Mouse (Mus musculus): ENCODE measurements around the gene Ddx58. TPM values are rescaled to one million over a fixed set of nuclear protein-coding genes. Genes with fewer than 3 reads are reported as not detected.

Ddx58 gene
- 37.6 TPM for polyA plus RNA-seq (2014; fragmentation: Illumina TruSeq; extraction: RNeasy Lipid Tissue Mini Kit (QIAGEN cat#74804); ENCODE audit: low read depth, low replicate concordance)

DNA sequence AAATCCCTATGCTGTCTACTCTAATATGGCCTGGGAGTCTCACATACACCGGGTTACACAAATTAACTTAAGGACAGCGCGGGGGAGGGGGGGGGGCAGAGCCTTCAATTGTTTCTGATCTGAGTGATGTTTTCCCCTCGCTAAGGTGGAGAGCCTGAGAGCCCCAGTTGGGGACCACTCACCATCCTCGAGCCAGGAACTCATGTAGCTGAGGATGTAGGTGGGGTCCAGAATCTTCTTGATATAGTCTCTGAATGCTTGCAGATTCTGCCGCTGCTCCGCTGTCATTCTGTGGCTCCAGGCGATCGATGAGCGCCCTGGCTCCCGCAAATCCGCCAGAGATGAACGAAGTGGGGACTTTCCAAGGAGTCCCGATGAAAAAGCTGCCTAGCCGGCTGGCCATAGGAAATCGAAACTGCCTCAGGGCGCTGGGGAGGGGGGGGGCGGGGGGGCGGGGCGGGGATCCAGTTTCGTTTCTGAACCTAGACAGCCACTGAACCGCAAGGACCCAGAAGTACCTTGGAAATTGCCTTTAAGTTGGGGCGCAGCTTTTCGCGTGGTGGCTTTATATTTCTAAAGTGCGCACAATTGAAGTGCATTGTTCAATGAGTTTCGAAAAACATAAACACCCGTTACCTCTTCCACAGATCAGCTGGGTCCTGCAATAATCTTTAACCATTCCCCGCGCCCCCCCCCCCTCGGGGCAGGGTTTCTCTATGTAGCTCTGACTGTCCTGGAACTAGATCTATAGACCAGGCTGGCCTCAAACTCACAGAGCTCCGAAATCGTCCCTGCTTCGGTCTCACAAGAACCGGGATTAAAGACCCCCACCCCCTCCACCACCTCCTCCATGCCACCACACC is at the start of gene Ddx58:
TSS of gene Ddx58 (minus strand) at position 420 of the 863 bp plus-strand sequence.

DNA sequence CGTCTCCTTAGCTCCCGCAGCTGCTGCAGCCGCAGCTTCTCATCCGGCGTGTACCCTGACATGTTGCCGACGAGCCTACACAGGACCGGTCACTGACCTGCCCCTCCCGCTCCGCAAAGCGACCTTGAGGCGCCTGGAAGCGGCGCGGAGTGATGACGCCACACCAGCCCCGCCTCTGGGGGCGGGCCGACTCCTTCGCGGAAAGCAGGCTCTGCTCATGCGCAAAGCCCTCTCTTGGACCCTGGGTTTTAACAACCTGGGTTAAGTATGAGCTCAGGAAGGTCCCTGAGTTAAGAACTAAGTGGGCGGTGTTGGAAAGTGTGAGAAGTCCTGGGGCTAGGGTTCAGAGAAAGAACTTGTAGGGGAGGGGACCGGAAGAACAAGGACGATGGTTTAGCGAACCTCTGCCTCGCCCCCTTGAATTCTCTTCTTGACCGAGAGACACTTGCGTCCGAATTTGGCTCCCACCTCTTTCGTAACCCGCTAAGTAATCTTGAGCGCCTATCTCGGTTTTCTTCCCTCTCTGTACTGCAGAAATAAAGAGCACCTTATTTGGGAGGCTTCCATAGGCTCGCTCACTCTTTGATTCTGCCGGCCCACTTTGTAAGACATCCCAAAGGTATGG is 39.8 kb upstream of the Ddx58 start, which contains the start of gene Ndufb6:
TSS of gene Ndufb6 (minus strand) at position 146 of the 625 bp plus-strand sequence.

DNA sequence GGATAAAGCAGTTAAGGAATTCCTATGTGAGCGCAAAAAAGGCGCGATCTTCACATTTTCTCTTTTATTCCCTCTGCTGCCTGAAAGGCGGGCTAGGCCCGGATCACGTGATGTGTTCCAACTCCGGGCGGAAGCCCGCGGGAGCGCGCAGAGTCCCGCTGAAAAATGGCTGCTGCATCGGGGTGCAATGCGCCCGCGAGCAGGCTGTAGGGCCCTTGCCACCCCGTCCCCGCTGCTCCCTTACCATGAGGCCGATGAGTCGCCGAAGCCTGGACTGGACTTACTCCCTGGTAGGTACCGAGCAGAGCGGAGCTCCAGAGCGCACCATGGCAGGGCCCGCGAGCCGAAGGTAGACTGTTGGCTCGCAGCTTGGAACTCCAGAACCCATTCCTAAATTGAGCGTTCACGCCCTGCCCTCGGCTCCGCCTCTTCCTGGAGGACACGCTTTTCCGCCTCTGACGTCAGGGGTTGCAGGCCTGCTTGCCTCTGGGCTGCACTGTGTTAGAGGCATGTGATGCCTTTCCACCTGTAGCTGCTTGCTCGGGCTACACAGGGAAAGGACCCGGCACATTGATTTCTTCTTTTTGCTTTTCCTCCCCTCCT is 29.9 kb upstream of the Ddx58 start, which contains the start of the genes Smim27 and Topors:
TSS of gene Smim27 (plus strand) at position 150 of the 603 bp plus-strand sequence.
TSS of gene Topors (minus strand) at position 421 of the 603 bp plus-strand sequence.

Other genes with a start within 250 kb of the Ddx58 start
- 137 TPM for gene Aco1, start 96.7 kb downstream of the Ddx58 start, polyA plus RNA-seq (2014; fragmentation: Illumina TruSeq; extraction: RNeasy Lipid Tissue Mini Kit (QIAGEN cat#74804); ENCODE audit: low read depth, low replicate concordance)
- 19.3 TPM for gene Smim27, start 29.8 kb upstream of the Ddx58 start, polyA plus RNA-seq (2014; fragmentation: Illumina TruSeq; extraction: RNeasy Lipid Tissue Mini Kit (QIAGEN cat#74804); ENCODE audit: low read depth, low replicate concordance)
- gene Topors, start 30.0 kb upstream of the Ddx58 start, polyA plus RNA-seq (2014; fragmentation: Illumina TruSeq; extraction: RNeasy Lipid Tissue Mini Kit (QIAGEN cat#74804); ENCODE audit: low read depth, low replicate concordance) = 46.4 TPM
- gene Ndufb6, start 39.6 kb upstream of the Ddx58 start, polyA plus RNA-seq (2014; fragmentation: Illumina TruSeq; extraction: RNeasy Lipid Tissue Mini Kit (QIAGEN cat#74804); ENCODE audit: low read depth, low replicate concordance) = 483 TPM
- gene Tmem215, start 232.4 kb upstream of the Ddx58 start, polyA plus RNA-seq (2014; fragmentation: Illumina TruSeq; extraction: RNeasy Lipid Tissue Mini Kit (QIAGEN cat#74804); ENCODE audit: low read depth, low replicate concordance) = 0.69 TPM